Mouse (Mus musculus): ENCODE measurements around the gene Ovol1.
A peak's percentile ranks its signal among the peaks of the same experiment; 100 is the strongest.

GRCm38 (mm10) chr19:5609547-5610404 is 49.3 kb upstream of the Ovol1 start, which contains the start of gene Kat5:
- TF ChIP-seq CTCF (IDR thresholded peaks at IDR 0.05; ENCODE audit: control insufficient read depth, insufficient read depth, low read length) (no peak), POLR2A (IDR thresholded peaks at IDR 0.05; ENCODE audit: borderline replicate concordance, control insufficient read depth, low read depth, low read length) (peak; percentile 57; the same call in 1 of the 2 replicates)

All from bone marrow, adult 2 months (tissue).